Mouse (Mus musculus) MEL (cell line): ENCODE results near the gene Atp2c1. TPM values are rescaled to one million over a fixed set of nuclear protein-coding genes. Genes with fewer than 3 reads are reported as not detected.

Source experiments
- DNase-seq: peaks from one replicate; pipeline ENCODE4 v3.0.0; 2011; ENCODE audit warnings: low read depth, low spot score
- H3K27ac ChIP-seq: 2 replicates; pipeline ENCODE4 v1.5.1; 2012; ENCODE audit warnings: low read depth, mild to moderate bottlenecking, control low read depth, low read length, moderate library complexity; ENCODE audit not compliant: control insufficient read depth
- H3K27me3 ChIP-seq, 2 experiments: fragments of 150-350 bp in 1 of 2; sonication (generic) in 1 of 2; 2 replicates each; pipeline ENCODE4 v1.6.1; 2012; ENCODE audit warnings: low read length in 2 of 2, mild to moderate bottlenecking in 2 of 2, improper control_type of control experiment in 1 of 2, moderate library complexity in 1 of 2; ENCODE audit not compliant: insufficient read depth in 2 of 2, control insufficient read depth in 1 of 2
- H3K36me3 ChIP-seq, 2 experiments: 2 replicates each; pipeline ENCODE4 v1.6.1; 2012 to 2014; ENCODE audit warnings: low read length in 2 of 2, improper control_type of control experiment in 1 of 2, inconsistent platforms in 1 of 2, mild to moderate bottlenecking in 1 of 2; ENCODE audit not compliant: insufficient read depth in 2 of 2, control insufficient read depth in 1 of 2
- H3K4me1 ChIP-seq, 2 experiments: fragments of 150-350 bp in 1 of 2; sonication (generic) in 1 of 2; 2 replicates each; pipeline ENCODE4 v1.6.1; 2012; ENCODE audit warnings: low read length in 2 of 2, improper control_type of control experiment in 1 of 2, mild to moderate bottlenecking in 1 of 2; ENCODE audit not compliant: insufficient read depth in 2 of 2, control insufficient read depth in 1 of 2
- H3K4me3 ChIP-seq, 2 experiments: fragments of 150-350 bp in 1 of 2; sonication (generic) in 1 of 2; 2 replicates each; pipeline ENCODE4 v1.5.1; 2012; ENCODE audit warnings: low read depth in 2 of 2, low read length in 2 of 2, mild to moderate bottlenecking in 2 of 2, moderate library complexity in 2 of 2, control low read depth in 1 of 2, improper control_type of control experiment in 1 of 2; ENCODE audit not compliant: control insufficient read depth in 1 of 2, insufficient read depth in 1 of 2
- H3K79me2 ChIP-seq: 2 replicates; pipeline ENCODE4 v1.6.1; 2012; ENCODE audit warnings: mild to moderate bottlenecking, low read length, moderate library complexity; ENCODE audit not compliant: control insufficient read depth, poor library complexity, insufficient read depth
- H3K9ac ChIP-seq: 2 replicates; pipeline ENCODE4 v1.6.1; 2012; ENCODE audit warnings: low read depth, mild to moderate bottlenecking, control low read depth, low read length, moderate library complexity; ENCODE audit not compliant: control insufficient read depth, poor library complexity, severe bottlenecking
- H3K9me3 ChIP-seq: fragments of 150-350 bp; sonication (generic); replicated peaks from 2 replicates; pipeline ENCODE4 v1.6.1; 2012; ENCODE audit warnings: mild to moderate bottlenecking, low read length, improper control_type of control experiment, moderate library complexity; ENCODE audit not compliant: insufficient read depth
- CHD2 ChIP-seq: IDR thresholded peaks from 2 replicates; pipeline ENCODE4 v1.6.1; 2011; ENCODE audit warnings: low read length, improper control_type of control experiment
- CTCF ChIP-seq, 3 experiments: IDR thresholded peaks in 2 of 3; conservative IDR thresholded peaks in 1 of 3; 2 replicates each; pipeline ENCODE4 v1.5.1; 2011 to 2012; ENCODE audit warnings: low read length in 3 of 3, low read depth in 2 of 3, mild to moderate bottlenecking in 2 of 3, improper control_type of control experiment in 1 of 3, inconsistent platforms in 1 of 3, mixed read lengths in 1 of 3, moderate library complexity in 1 of 3; ENCODE audit not compliant: control insufficient read depth in 1 of 3, insufficient read depth in 1 of 3, poor library complexity in 1 of 3, severe bottlenecking in 1 of 3
- E2F4 ChIP-seq: IDR thresholded peaks from 2 replicates; pipeline ENCODE4 v1.6.1; 2011; ENCODE audit warnings: low read depth, low read length, improper control_type of control experiment, borderline replicate concordance
- GATA1 ChIP-seq: IDR thresholded peaks from 2 replicates; pipeline ENCODE4 v1.6.1; 2011; ENCODE audit warnings: low read depth, low read length, improper control_type of control experiment
- MYB ChIP-seq: IDR thresholded peaks from 2 replicates; pipeline ENCODE4 v1.6.1; 2011; ENCODE audit warnings: mild to moderate bottlenecking, low read depth, low read length, improper control_type of control experiment
- NELFE ChIP-seq: IDR thresholded peaks from 2 replicates; pipeline ENCODE4 v1.6.1; 2011; ENCODE audit warnings: low read depth, low read length, improper control_type of control experiment
- NRF1 ChIP-seq: IDR thresholded peaks from 2 replicates; pipeline ENCODE4 v1.6.1; 2014; ENCODE audit warnings: low read depth, mild to moderate bottlenecking, inconsistent platforms, low read length, improper control_type of control experiment, moderate library complexity; ENCODE audit not compliant: poor library complexity, insufficient read depth, severe bottlenecking
- RAD21 ChIP-seq: IDR thresholded peaks from 2 replicates; pipeline ENCODE4 v1.6.1; 2011; ENCODE audit warnings: mild to moderate bottlenecking, low read depth, low read length, improper control_type of control experiment
- RCOR1 ChIP-seq: IDR thresholded peaks from 2 replicates; pipeline ENCODE4 v1.6.1; 2012; ENCODE audit warnings: low read depth, mild to moderate bottlenecking, inconsistent platforms, low read length, improper control_type of control experiment
- SMC3 ChIP-seq: IDR thresholded peaks from 2 replicates; pipeline ENCODE4 v1.6.1; 2011; ENCODE audit warnings: low read depth, low read length, improper control_type of control experiment
- TAL1 ChIP-seq: IDR thresholded peaks from 2 replicates; pipeline ENCODE4 v1.6.1; 2012; ENCODE audit warnings: mild to moderate bottlenecking, inconsistent platforms, low read length, moderate library complexity, mixed read lengths
- TBP ChIP-seq: IDR thresholded peaks from 2 replicates; pipeline ENCODE4 v1.8.0; 2011; ENCODE audit warnings: low read depth, low read length, improper control_type of control experiment
- TCF12 ChIP-seq: IDR thresholded peaks from 2 replicates; pipeline ENCODE4 v1.6.1; 2014; ENCODE audit warnings: low read depth, mild to moderate bottlenecking, inconsistent platforms, low read length, improper control_type of control experiment, moderate library complexity
- UBTF ChIP-seq: IDR thresholded peaks from 2 replicates; pipeline ENCODE4 v1.6.1; 2012; ENCODE audit warnings: low read depth, mild to moderate bottlenecking, inconsistent platforms, low read length, improper control_type of control experiment, moderate library complexity, borderline replicate concordance; ENCODE audit not compliant: insufficient read depth
- USF1 ChIP-seq: IDR thresholded peaks from 2 replicates; pipeline ENCODE4 v1.6.1; 2014; ENCODE audit warnings: low read depth, mild to moderate bottlenecking, inconsistent platforms, low read length, improper control_type of control experiment, moderate library complexity
- ZKSCAN1 ChIP-seq: IDR thresholded peaks from 2 replicates; pipeline ENCODE4 v1.6.1; 2012; ENCODE audit warnings: low read depth, mild to moderate bottlenecking, inconsistent platforms, low read length, improper control_type of control experiment, moderate library complexity
- polyA plus RNA-seq, 2 experiments: library from polyadenylated mRNA; stranded (reverse) in 1 of 2; unstranded in 1 of 2; fragments of >175 nt in 1 of 2; fragments of >200 nt in 1 of 2; gene quantifications; 2 replicates each; pipeline versions ENCODE4 v1.2.1 to v1.2.4; 2012; ENCODE audit warnings: low replicate concordance in 2 of 2, low read depth in 1 of 2; ENCODE audit not compliant: insufficient read length in 2 of 2, insufficient read depth in 1 of 2, missing spikeins in 1 of 2
- total RNA-seq: library from RNA; depleted of rRNA; stranded (reverse); fragments of 300-350 nt; gene quantifications from 2 replicates; pipeline ENCODE4 v1.2.3, GENCODE M21; 2012

Atp2c1 gene
- total and polyA plus RNA-seq, 3 experiments = 32.7 to 33.6 TPM; not detected in 1

GRCm38 (mm10) chr9:105483880-105484279, 43.2 kb downstream of the Atp2c1 start:
- no peaks in the 10 kb centered on the region for H3K9me3 ChIP-seq
- TF ChIP-seq UBTF (no peak), CHD2 (no peak), MYB (no peak), ZKSCAN1 (no peak), SMC3 (no peak), NELFE (no peak), USF1 (no peak), GATA1 (no peak), RCOR1 (no peak), TBP (no peak), TAL1 (no peak)
- TF ChIP-seq, all 39 proteins: peak for 0
- Histone ChIP-seq H3K4me3 (no peak overlapping the region), H3K27me3 (no peaks in the 10 kb centered on the region), H3K4me1 (peaks cover 12 to 19% of the 10 kb centered on the region in 2 experiments), H3K36me3 (peaks cover 0 to 20% of the 10 kb centered on the region in 2 experiments; a peak in 2 of 4 replicates), H3K79me2 (peaks cover 3% of the 10 kb centered on the region; the same call in 1 of the 2 replicates), H3K9ac (no peak overlapping the region), H3K27ac (no peak overlapping the region)
- no peak for DNase-seq

DNA sequence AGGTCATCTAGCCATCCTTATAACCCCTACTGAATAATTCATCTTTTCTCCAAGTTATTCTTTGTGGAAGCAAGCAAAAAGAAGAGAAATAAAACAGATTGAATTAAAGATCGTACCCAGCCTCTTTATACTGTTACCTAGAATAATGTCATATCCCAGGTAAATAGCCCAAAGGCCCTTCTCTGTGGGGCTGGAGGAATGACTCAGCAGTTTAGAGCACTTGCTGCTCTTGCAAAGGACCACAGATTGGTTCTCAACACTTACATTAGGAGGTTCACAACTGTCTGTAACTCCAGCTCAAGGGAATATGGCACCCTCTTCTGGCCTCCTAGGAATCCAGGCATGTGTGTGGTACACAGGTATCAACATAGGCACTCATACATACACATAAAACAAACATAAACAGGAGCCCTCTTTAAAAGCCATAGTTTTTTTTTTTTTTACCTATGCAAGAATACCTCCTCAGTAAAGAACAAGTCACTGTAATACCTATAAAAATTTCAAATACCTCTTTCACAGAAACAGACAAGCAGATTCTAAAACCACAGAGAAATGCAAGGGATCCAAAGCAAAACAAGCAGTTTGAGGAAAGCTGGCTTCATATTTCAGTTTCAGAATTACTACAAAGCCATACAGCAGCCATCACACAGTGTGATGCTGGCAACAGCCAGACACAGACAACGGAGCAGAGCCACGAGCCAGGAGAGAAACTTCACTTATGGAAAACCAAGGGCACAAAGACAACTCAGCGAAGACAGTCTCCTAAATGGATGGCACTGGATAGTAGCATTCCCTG, 44.2 kb downstream of the Atp2c1 start:
- no peak for TF ChIP-seq RAD21
- no peak for TF ChIP-seq CTCF (IDR thresholded peaks at IDR 0.05 in 2 of 3, conservative IDR thresholded peaks at IDR 0.05 in 1 of 3; ENCODE audit: control insufficient read depth in 1 of 3, insufficient read depth in 1 of 3, low read depth in 2 of 3, low read length in 3 of 3, poor library complexity in 1 of 3, severe bottlenecking in 1 of 3)
- no peak for TF ChIP-seq E2F4
- no peak for TF ChIP-seq NRF1
- TF ChIP-seq TBP = no peak
- no peak for TF ChIP-seq TCF12
- DNase-seq = peak; percentile 19
- H3K4me1 ChIP-seq = peaks cover 16 to 21% of the 10 kb centered on the region in 2 experiments

More for the DNA sequence above, 44.2 kb downstream of the Atp2c1 start:
- Histone ChIP-seq H3K9me3 (no peaks in the 10 kb centered on the region), H3K79me2 (peaks cover 3% of the 10 kb centered on the region; the same call in 1 of the 2 replicates), H3K27me3 (no peaks in the 10 kb centered on the region), H3K4me3 (no peak overlapping the region), H3K36me3 (peaks cover 0 to 23% of the 10 kb centered on the region in 2 experiments; a peak in 2 of 4 replicates), H3K9ac (no peak overlapping the region), H3K27ac (no peak overlapping the region)
